Mouse (Mus musculus) stomach, postnatal 0 days (tissue): ENCODE results near the gene Zc3h12a.

ENCODE experiments used
- CTCF ChIP-seq: IDR thresholded peaks from 2 replicates; pipeline ENCODE4 v1.5.1; 2016; ENCODE audit warnings: antibody characterized with exemption, low read depth, mild to moderate bottlenecking, moderate library complexity
- EP300 ChIP-seq: optimal IDR thresholded peaks from 2 replicates; pipeline ENCODE3; 2016; ENCODE audit warnings: antibody characterized with exemption

DNA sequence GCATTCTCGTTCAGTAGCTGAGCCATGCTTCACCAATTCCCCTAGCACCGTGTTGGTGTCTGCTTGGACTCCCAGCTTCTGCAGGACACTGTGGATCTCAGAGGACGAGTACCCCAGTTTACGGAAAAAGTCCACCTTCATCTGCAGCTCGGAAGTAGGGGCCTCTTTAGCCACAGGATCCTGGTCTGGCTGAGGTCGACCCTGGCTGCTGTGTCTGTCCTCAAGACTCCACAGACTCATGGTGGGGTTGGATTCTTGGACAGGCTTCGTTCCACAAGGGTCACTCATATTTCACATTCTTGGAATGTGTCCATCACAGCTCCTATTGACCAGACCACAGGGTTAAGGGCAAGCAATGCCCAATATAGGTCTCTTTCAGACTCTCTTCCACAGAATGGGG is 879 bp downstream of the Zc3h12a start:
- no peak for TF ChIP-seq CTCF
- no peak for TF ChIP-seq EP300
